Mouse (Mus musculus) megakaryocyte, embryonic 14.5 days (primary cell): ENCODE results near the gene Tmc2.

Experiments used
- FLI1 ChIP-seq: IDR thresholded peaks from 2 replicates; pipeline ENCODE4 v1.6.1; 2012; ENCODE audit warnings: low read length, inconsistent platforms, mixed read lengths
- GATA1 ChIP-seq: IDR thresholded peaks from 3 replicates; pipeline ENCODE4 v1.6.1; 2012; ENCODE audit warnings: mixed read lengths, low read length, inconsistent platforms, borderline replicate concordance

GRCm38 (mm10) chr2:130211581-130211980 is 16.6 kb downstream of the Tmc2 start:
- TF ChIP-seq GATA1 = no peak
- no peak for TF ChIP-seq FLI1
